Mouse (Mus musculus) monocyte, adult 2 months (primary cell): Measurements from ENCODE around the gene Mas1.

Experiments used
- DNase-seq, 2 experiments: peaks; one replicate each; pipeline ENCODE4 v3.0.0; 2022; ENCODE audit warnings: low spot score in 2 of 2, low read depth in 1 of 2

Gene Mas1

GRCm38 (mm10) chr17:12832657-12833056 is 35.3 kb downstream of the Mas1 start:
- DNase-seq, result no peak

GRCm38 (mm10) chr17:12832231-12832630 is 35.7 kb downstream of the Mas1 start:
- DNase-seq, result no peak

DNA sequence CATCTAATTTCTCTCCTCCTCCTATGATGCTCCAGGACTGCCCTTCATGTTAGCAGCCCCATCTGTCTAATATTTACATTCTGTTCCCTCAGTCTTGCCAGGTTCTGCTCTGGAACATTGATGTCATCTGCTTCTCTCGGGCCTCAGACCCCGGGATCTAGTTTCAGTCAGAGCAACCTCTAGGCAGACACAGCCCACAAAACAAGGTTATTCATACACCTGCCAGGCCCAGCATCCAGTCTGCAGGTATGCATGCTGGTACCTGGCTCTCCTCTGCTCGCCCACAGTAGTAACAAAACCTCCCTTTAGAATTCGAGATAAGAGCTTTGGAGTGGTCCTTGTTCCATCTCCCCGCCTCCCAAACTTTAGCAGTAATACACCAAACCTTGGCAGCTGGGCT is 37.6 kb downstream of the Mas1 start:
- DNase-seq, result no peak

DNA sequence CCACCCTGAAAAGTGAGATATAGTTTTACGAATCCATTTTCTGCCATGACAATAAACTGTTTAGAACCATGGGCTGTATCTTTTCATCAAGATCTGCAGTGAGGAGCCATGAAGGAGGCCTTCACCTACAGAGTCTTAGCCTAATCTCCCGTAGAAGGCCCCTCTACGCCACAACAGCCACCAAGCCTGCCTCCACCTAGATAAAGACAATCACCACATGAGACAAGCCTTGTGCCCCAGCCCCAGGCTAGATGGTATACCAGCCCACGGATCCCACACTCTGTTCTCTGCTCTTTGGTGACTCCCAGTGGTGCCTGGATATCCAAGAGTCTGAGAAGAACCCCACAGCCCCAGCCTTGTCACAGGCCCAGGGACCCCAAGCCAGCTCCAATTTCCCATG is 52.1 kb downstream of the Mas1 start:
- DNase-seq, result no peak

GRCm38 (mm10) chr17:12814502-12814901 is 53.4 kb downstream of the Mas1 start:
- DNase-seq, result no peak

- DNase-seq, result no peak
Observed at GRCm38 (mm10) chr17:12810973-12811303, 57.0 kb downstream of the Mas1 start.

DNA sequence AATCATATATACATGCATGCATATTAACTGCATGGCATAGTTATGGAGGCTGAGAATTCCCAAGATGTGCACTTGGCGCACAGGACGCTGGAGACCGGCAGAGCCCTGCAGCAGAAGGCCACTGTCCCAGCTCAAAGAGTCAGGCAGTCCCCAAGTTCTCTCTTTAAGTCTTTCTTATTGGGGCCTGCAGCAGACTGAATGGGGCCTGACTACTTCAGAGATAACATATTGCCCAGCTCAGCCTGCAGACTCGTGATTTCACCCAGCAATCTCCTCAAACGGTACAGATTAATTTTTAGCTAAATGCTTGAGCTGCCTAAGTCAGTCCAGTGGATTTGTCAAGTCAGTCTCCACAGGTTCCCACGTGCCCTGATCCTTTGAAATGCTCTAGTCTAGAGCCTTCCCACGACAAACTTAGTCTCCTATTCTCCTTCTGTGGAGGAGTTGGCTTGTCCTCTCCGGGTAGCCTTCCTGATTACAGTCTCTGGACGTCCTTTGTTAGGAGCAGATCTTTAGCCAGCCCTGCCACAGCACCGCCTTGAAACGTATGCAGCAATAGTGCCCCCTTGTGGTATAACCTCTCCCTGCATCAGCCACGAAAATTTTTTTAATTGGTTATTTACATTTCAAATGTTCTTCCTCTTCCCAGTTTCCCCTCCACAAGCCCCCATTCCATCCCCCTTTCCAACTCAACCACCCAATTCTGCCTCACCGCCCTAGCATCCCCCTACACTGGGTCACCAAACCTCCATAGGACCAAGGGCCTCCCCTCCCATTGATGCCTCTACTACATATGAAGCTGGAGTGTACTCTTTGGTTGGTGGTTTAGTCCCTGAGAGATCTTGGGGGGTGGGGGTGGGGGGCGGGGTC is 57.6 kb downstream of the Mas1 start:
- DNase-seq, result peak in 1 of 2 experiments; percentile 37

- DNase-seq, result no peak
Observed at GRCm38 (mm10) chr17:12808851-12809250, 59.1 kb downstream of the Mas1 start.

GRCm38 (mm10) chr17:12804584-12805445 is 63.1 kb downstream of the Mas1 start:
- DNase-seq, result no peak

GRCm38 (mm10) chr17:12801861-12802540 is 65.9 kb downstream of the Mas1 start:
- no peak for DNase-seq

- no peak for DNase-seq
Observed at GRCm38 (mm10) chr17:12799368-12800275, 68.3 kb downstream of the Mas1 start.

GRCm38 (mm10) chr17:12798571-12798970 is 69.4 kb downstream of the Mas1 start:
- DNase-seq, result no peak

DNA sequence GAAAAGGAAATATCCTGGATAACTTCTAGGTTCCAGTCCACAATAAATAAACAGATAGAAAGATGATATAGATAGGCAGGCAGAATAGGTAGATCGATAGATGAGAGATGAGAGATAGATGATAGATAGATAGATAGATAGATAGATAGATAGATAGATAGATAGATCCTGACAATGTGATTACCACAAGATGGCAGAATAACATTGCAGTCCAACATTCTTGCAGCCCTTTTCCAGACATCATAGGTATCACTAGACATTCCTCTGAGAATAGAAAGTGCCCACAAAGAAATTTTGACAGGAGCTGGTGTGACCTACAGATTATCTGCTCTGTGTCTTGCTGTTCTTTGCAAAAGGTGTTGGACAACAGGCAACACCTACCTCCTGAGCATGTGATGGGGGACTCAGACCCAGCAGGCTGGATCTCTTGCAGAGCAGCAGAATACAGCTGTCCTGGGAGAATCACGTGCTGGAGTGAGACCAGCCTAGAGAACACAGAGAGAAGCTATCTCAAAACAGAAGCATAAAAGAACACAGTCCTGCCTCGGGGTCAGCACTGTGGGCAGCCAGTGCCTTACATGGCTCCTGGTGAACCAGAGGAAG is 70.4 kb downstream of the Mas1 start:
- no peak for DNase-seq

DNA sequence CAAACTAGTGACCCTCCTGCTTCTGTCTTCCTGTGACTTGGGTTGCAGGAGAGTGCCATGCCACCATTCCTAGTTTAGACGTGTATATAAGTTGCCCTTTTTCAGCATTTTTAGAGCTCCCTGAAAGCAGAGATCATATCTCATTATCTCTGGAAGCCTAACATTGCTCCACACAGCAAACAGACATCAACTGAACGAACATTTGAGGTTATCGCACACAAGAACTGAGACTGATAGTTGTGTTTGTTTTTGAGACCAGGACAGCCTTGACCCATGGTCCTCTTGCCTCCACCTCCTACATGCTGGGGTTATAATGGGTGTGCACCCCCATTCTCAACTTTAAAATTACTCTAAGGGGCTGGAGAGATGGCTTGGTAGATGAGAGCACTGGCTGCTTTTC is 71.3 kb downstream of the Mas1 start:
- DNase-seq, result no peak

DNA sequence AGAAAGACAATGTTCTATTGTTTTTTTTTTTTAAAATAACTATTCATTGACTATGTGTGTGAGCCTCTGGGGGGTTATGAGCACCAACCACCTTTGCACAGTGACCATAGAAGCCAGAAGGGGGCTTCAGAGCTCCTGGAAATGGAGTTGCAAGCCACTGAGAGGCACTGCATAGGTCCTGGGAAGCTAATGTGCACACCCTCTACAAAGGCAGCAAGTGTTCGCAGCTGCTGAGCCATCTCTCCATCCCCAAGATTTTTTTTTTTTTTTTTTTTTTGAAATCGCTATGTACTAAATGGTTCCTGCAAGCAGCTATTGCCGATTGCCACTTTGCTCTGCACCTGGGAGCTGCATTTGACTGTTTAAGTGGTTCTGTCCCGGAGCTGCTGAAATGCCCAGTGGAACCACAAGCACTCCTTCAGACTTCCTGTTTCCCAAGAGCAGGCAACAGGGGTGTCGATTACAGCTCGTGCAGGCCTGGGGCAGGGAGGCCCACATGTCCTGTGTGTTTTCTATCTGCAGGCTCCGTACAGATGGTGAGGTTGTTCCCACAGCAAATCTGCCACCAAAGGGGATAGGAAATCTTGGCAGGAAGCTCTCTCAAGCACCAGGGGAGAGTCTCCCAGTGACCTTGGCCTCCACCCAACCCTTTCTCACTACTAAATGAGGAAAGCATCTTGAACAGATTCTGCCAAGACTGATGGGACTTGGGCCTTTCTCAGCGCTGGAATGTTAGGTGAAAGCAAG is 74.1 kb downstream of the Mas1 start:
- no peak for DNase-seq

GRCm38 (mm10) chr17:12792422-12793206 is 75.3 kb downstream of the Mas1 start:
- DNase-seq, result no peak

DNA sequence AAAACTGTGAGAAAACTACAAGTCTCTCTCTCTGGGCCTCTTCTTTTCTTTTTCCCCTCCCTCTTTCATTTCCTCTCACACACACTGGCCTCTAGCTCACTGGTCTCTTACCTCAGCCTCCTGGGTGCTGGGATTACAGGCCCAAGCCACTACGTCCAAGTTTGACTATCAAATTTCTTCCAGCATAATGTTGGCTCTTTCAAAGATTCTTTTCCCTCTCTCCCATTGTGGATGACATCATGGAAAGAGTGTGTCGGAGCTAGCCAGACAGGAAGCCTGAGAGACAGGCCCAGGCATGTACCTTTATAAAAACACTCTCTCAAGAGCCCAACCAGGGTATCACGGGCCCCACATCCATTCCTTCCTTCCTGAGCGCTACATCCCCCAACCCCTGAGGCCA is 76.5 kb downstream of the Mas1 start:
- DNase-seq, result no peak

DNA sequence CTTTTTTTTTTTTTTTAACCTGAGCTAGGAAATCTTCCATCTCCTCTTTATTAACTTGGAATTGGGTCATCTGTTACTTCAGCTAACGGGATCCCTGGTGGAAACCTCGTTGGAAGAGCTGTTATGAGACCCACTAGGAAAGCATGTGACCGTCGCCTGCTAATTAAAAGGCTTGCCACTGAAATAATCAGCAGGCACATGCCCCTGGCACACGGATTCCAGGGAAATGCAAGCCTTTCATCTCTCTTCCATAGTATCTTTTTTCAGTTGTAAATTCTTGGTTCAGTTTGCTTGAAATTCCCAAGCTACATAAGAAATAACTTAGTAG is 76.9 kb downstream of the Mas1 start:
- DNase-seq, result no peak
